Mouse (Mus musculus) stomach, postnatal 0 days (tissue): ENCODE measurements at regions not wholly inside any gene's neighbourhood (a gene's known extent, or its start where the extent isn't known, plus 50 kb on each side); places are given as distances from the start of the nearest gene placed in this dataset.

Experiments
- CTCF ChIP-seq: IDR thresholded peaks from 2 replicates; pipeline ENCODE4 v1.5.1; 2016; ENCODE audit warnings: antibody characterized with exemption, low read depth, mild to moderate bottlenecking, moderate library complexity
- EP300 ChIP-seq: optimal IDR thresholded peaks from 2 replicates; pipeline ENCODE3; 2016; ENCODE audit warnings: antibody characterized with exemption

- no peak for TF ChIP-seq CTCF
- TF ChIP-seq EP300, result no peak
Measured at GRCm38 (mm10) chr16:44616376-44616775, 57.7 kb upstream of the Boc start.
